Mouse (Mus musculus) lung, adult 2 months (tissue): Measurements from ENCODE around the gene Olfr1166. TPM values are rescaled to one million over a fixed set of nuclear protein-coding genes. Genes with fewer than 3 reads are reported as not detected.
"Not testable (repeated sequence)": the region's sequence is repeated elsewhere in the genome, so short reads cannot be mapped to it uniquely, and the experiment has no call there.

Source experiments
- DNase-seq: peaks from one replicate; pipeline ENCODE4 v3.0.0; 2022
- H3K4me1 ChIP-seq: fragments of 200-500 bp; 2 replicates; pipeline ENCODE4 v1.6.1; 2011; ENCODE audit warnings: low read length; ENCODE audit not compliant: control insufficient read depth, insufficient read depth
- H3K4me3 ChIP-seq: fragments of 200-500 bp; replicated peaks from 2 replicates; pipeline ENCODE3; 2011; ENCODE audit warnings: low read depth, mild to moderate bottlenecking, control low read depth, low read length; ENCODE audit errors: extremely low read depth
- CTCF ChIP-seq: fragments of 200-500 bp; IDR thresholded peaks from 2 replicates; pipeline ENCODE4 v1.5.1; 2011; ENCODE audit warnings: mild to moderate bottlenecking, low read length, control low read depth; ENCODE audit not compliant: insufficient read depth
- POLR2A ChIP-seq: fragments of 200-500 bp; IDR thresholded peaks from 2 replicates; pipeline ENCODE4 v1.6.1; 2011; ENCODE audit warnings: low read depth, mild to moderate bottlenecking, control low read depth, low read length, borderline replicate concordance; ENCODE audit errors: extremely low read depth
- WGBS: fragments of 180-500 bp; shearing (Covaris S2); methylation state at CpG from one replicate; pipeline ENCODE4 v1.1.7; 2018; 5-methylcytosine and 5-hydroxymethylcytosine counted together
- polyA plus RNA-seq: library from polyadenylated mRNA; depleted of rRNA; stranded (reverse); fragments of >200 nt; gene quantifications from 2 replicates; pipeline ENCODE4 v1.2.3, GENCODE M21; 2012; rRNA removed

Gene Olfr1166
- not detected in 2 replicates for polyA plus RNA-seq

- Histone ChIP-seq H3K4me3 (no peak within 1 kb of the TSS), H3K4me1 (no peaks in the 10 kb centered on the region)
- no peak for DNase-seq
- TF ChIP-seq POLR2A (no peak), CTCF (no peak)
- WGBS = 92% methylated on average over 1 of the region's 1 CpGs
These were observed at the start of gene Olfr1166 for GRCm38 (mm10) chr2:88128172-88128571. Gene Olfr1166, minus strand, starts transcription at chr2:88128272.

GRCm38 (mm10) chr2:88155093-88155492 lies 27.0 kb upstream of the Olfr1166 start, which contains the start of gene Olfr1167:
Gene Olfr1167, minus strand, starts transcription at chr2:88155193.
- WGBS = 78% methylated on average over 1 of the region's 1 CpGs
- H3K4me1 ChIP-seq, H3K4me3 ChIP-seq, DNase-seq: not testable (repeated sequence)

GRCm38 (mm10) chr2:88093866-88094265 lies 34.2 kb downstream of the Olfr1166 start, which contains the start of gene Olfr1164:
Gene Olfr1164, minus strand, starts transcription at chr2:88093966.
- no peak for TF ChIP-seq CTCF
- TF ChIP-seq POLR2A = no peak

More at GRCm38 (mm10) chr2:88093866-88094265, 34.2 kb downstream of the Olfr1166 start, which contains the start of gene Olfr1164:
- WGBS = 73% methylated on average over 4 of the region's 4 CpGs
- Histone ChIP-seq H3K4me1 (no peaks in the 10 kb centered on the region), H3K4me3 (no peak within 1 kb of the TSS)
- DNase-seq = no peak

Other genes with a start within 250 kb of the Olfr1166 start
- gene Olfr1153, start 233.3 kb downstream of the Olfr1166 start, polyA plus RNA-seq = not detected in 2 replicates
- not detected in 2 replicates for gene Olfr1154, start 223.1 kb downstream of the Olfr1166 start, polyA plus RNA-seq
- gene Olfr1155, start 183.1 kb downstream of the Olfr1166 start, polyA plus RNA-seq = not detected in 2 replicates
- not detected in 2 replicates for gene Olfr1156, start 175.2 kb downstream of the Olfr1166 start, polyA plus RNA-seq
- not detected in 2 replicates for gene Olfr1157, start 160.0 kb downstream of the Olfr1166 start, polyA plus RNA-seq
- not detected in 2 replicates for gene Olfr74, start 153.6 kb downstream of the Olfr1166 start, polyA plus RNA-seq
- not detected in 2 replicates for gene Olfr1158, start 138.2 kb downstream of the Olfr1166 start, polyA plus RNA-seq
- gene Olfr1160, start 120.0 kb downstream of the Olfr1166 start, polyA plus RNA-seq = not detected in 2 replicates
- gene Olfr1161, start 105.5 kb downstream of the Olfr1166 start, polyA plus RNA-seq = not detected in 2 replicates
- not detected in 2 replicates for gene Olfr73, start 90.6 kb downstream of the Olfr1166 start, polyA plus RNA-seq
- gene Olfr1162, start 77.1 kb downstream of the Olfr1166 start, polyA plus RNA-seq = not detected in 2 replicates
- not detected in 2 replicates for gene Olfr1163, start 56.4 kb downstream of the Olfr1166 start, polyA plus RNA-seq
- gene Olfr1164, start 34.3 kb downstream of the Olfr1166 start, polyA plus RNA-seq = not detected in 2 replicates
- gene Olfr1167, start 26.9 kb upstream of the Olfr1166 start, polyA plus RNA-seq = not detected in 2 replicates
- not detected in 2 replicates for gene Olfr1168, start 53.6 kb upstream of the Olfr1166 start, polyA plus RNA-seq
- gene Olfr1170, start 100.1 kb upstream of the Olfr1166 start, polyA plus RNA-seq = not detected in 2 replicates
- not detected in 2 replicates for gene Olfr1173, start 151.6 kb upstream of the Olfr1166 start, polyA plus RNA-seq
- not detected in 2 replicates for gene Olfr1174-ps, start 186.9 kb upstream of the Olfr1166 start, polyA plus RNA-seq
- gene Olfr1175-ps, start 198.9 kb upstream of the Olfr1166 start, polyA plus RNA-seq = not detected in 2 replicates
- gene Olfr1176, start 208.4 kb upstream of the Olfr1166 start, polyA plus RNA-seq = not detected in 2 replicates
- not detected in 2 replicates for gene Olfr1177-ps, start 218.2 kb upstream of the Olfr1166 start, polyA plus RNA-seq